Mouse (Mus musculus): ENCODE measurements around the gene Fam117b.

- no peak for TF ChIP-seq POLR2A (IDR thresholded peaks at IDR 0.05; ENCODE audit: insufficient read depth, low read depth, low read length)
- no peak for TF ChIP-seq CTCF (IDR thresholded peaks at IDR 0.05)
Observed at GRCm38 (mm10) chr1:59917401-59917800, 4.6 kb downstream of the Fam117b start.
